Mouse (Mus musculus) cerebellum, adult 2 months (tissue): ENCODE results near the gene Thsd7b.

Source experiments
- CTCF ChIP-seq: fragments of 200-500 bp; IDR thresholded peaks from 2 replicates; pipeline ENCODE4 v1.5.1; 2011; ENCODE audit warnings: low read depth, mild to moderate bottlenecking, control low read depth, low read length, moderate library complexity, borderline replicate concordance; ENCODE audit not compliant: insufficient read depth
- POLR2A ChIP-seq: fragments of 200-500 bp; IDR thresholded peaks from 2 replicates; pipeline ENCODE4 v1.6.1; 2011; ENCODE audit warnings: low read length, control low read depth, borderline replicate concordance; ENCODE audit not compliant: insufficient read depth

DNA sequence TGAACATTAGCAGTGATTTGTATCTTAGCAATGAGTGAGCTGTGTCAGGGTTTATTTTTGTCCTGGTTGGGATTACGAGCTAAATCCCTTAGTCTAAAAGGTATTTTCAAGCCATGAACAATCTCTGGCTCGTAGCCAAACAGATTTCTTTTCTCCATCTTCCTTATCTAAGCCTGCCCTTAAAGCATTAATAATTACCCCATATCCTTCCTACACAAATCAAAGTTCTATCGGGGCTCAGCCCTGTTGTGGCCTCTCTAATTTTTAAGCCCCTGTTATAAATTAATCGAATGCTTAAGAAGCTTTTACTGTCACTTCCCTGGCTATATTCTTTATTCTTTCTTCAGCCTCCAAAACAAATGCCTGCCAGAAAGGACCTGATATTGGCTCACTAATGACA lies 506.4 kb downstream of the Thsd7b start:
- no peak for TF ChIP-seq CTCF
- TF ChIP-seq POLR2A: no peak
